Mouse (Mus musculus) CH12.LX (cell line): ENCODE results near the gene Rimkla. TPM values are rescaled to one million over a fixed set of nuclear protein-coding genes. Genes with fewer than 3 reads are reported as not detected.

ENCODE experiments used
- DNase-seq: peaks from one replicate; pipeline ENCODE4 v3.0.0-alpha.2; 2013; ENCODE audit errors: extremely low read depth
- H3K27ac ChIP-seq: 2 replicates; pipeline ENCODE4 v1.5.1; 2012; ENCODE audit warnings: low read depth, mild to moderate bottlenecking, control low read depth, moderate library complexity; ENCODE audit not compliant: insufficient read depth
- H3K27me3 ChIP-seq: replicated peaks from 2 replicates; pipeline ENCODE3; 2012; ENCODE audit warnings: inconsistent platforms
- H3K36me3 ChIP-seq, 2 experiments: replicated peaks in 1 of 2; 2 replicates each; pipeline versions ENCODE3 to v1.6.1; 2012; ENCODE audit warnings: inconsistent platforms in 1 of 2, low read length in 1 of 2, mild to moderate bottlenecking in 1 of 2, mixed read lengths in 1 of 2, moderate library complexity in 1 of 2; ENCODE audit not compliant: control insufficient read depth in 1 of 2, insufficient read depth in 1 of 2
- H3K4me1 ChIP-seq, 2 experiments: 2 replicates each; pipeline ENCODE4 v1.6.1; 2012; ENCODE audit warnings: inconsistent platforms in 1 of 2, moderate library complexity in 1 of 2; ENCODE audit not compliant: insufficient read depth in 2 of 2, control insufficient read depth in 1 of 2
- H3K4me2 ChIP-seq: 2 replicates; pipeline ENCODE4 v1.6.1; 2012; ENCODE audit warnings: low read depth, mild to moderate bottlenecking, control low read depth; ENCODE audit not compliant: poor library complexity, insufficient read depth, severe bottlenecking
- H3K4me3 ChIP-seq, 3 experiments: fragments of 150-350 bp in 1 of 3; sonication (generic) in 1 of 3; replicated peaks in 1 of 3; 2 replicates each; pipeline versions ENCODE3 to v1.5.1; 2011 to 2012; ENCODE audit warnings: low read depth in 2 of 3, low read length in 2 of 3, mild to moderate bottlenecking in 2 of 3, moderate library complexity in 2 of 3, control low read depth in 1 of 3, improper control_type of control experiment in 1 of 3, inconsistent platforms in 1 of 3, mixed read lengths in 1 of 3; ENCODE audit not compliant: poor library complexity in 1 of 3
- H3K79me2 ChIP-seq: replicated peaks from 2 replicates; pipeline ENCODE4 v1.6.1; 2012; ENCODE audit warnings: mild to moderate bottlenecking, moderate library complexity; ENCODE audit not compliant: control insufficient read depth, poor library complexity, insufficient read depth, severe bottlenecking; ENCODE audit errors: extremely low read depth
- H3K9ac ChIP-seq: 2 replicates; pipeline ENCODE4 v1.6.1; 2012; ENCODE audit warnings: low read depth, mild to moderate bottlenecking, control low read depth, moderate library complexity; ENCODE audit not compliant: insufficient read depth
- H3K9me3 ChIP-seq: replicated peaks from 2 replicates; pipeline ENCODE3; 2012; ENCODE audit warnings: low read length, inconsistent platforms, mixed read lengths
- BHLHE40 ChIP-seq: IDR thresholded peaks from 2 replicates; pipeline ENCODE4 v1.6.1; 2011; ENCODE audit warnings: mild to moderate bottlenecking, low read depth, low read length, improper control_type of control experiment
- CHD1 ChIP-seq: IDR thresholded peaks from 2 replicates; pipeline ENCODE4 v1.6.1; 2012; ENCODE audit warnings: low read depth, low read length, improper control_type of control experiment, inconsistent platforms
- CHD2 ChIP-seq: IDR thresholded peaks from 2 replicates; pipeline ENCODE4 v1.6.1; 2011; ENCODE audit warnings: low read length, improper control_type of control experiment
- CTCF ChIP-seq, 2 experiments: IDR thresholded peaks in 1 of 2; conservative IDR thresholded peaks in 1 of 2; 2 replicates each; pipeline ENCODE4 v1.5.1; 2011 to 2012; ENCODE audit warnings: low read depth in 2 of 2, low read length in 2 of 2, improper control_type of control experiment in 1 of 2, inconsistent platforms in 1 of 2, mild to moderate bottlenecking in 1 of 2, moderate library complexity in 1 of 2
- E2F4 ChIP-seq: IDR thresholded peaks from 2 replicates; pipeline ENCODE4 v1.6.1; 2011; ENCODE audit warnings: low read depth, low read length, improper control_type of control experiment; ENCODE audit not compliant: insufficient replicate concordance
- EP300 ChIP-seq: IDR thresholded peaks from 2 replicates; pipeline ENCODE4 v1.6.1; 2011; ENCODE audit warnings: low read length, improper control_type of control experiment
- ETS1 ChIP-seq: conservative IDR thresholded peaks from 2 replicates; pipeline ENCODE4 v1.6.1; 2012; ENCODE audit warnings: low read depth, mild to moderate bottlenecking, inconsistent platforms, low read length, improper control_type of control experiment, moderate library complexity
- GABPA ChIP-seq: IDR thresholded peaks from 2 replicates; pipeline ENCODE4 v1.6.1; 2012; ENCODE audit warnings: low read depth, low read length, improper control_type of control experiment, inconsistent platforms; ENCODE audit not compliant: insufficient replicate concordance
- HCFC1 ChIP-seq: IDR thresholded peaks from 2 replicates; pipeline ENCODE4 v1.6.1; 2012; ENCODE audit warnings: low read depth, mild to moderate bottlenecking, inconsistent platforms, low read length, improper control_type of control experiment
- IRF4 ChIP-seq: IDR thresholded peaks from 2 replicates; pipeline ENCODE4 v1.6.1; 2014; ENCODE audit warnings: low read depth, mild to moderate bottlenecking, inconsistent platforms, low read length, improper control_type of control experiment
- JUN ChIP-seq: IDR thresholded peaks from 2 replicates; pipeline ENCODE4 v1.6.1; 2011; ENCODE audit warnings: low read depth, mild to moderate bottlenecking, low read length, improper control_type of control experiment, moderate library complexity; ENCODE audit not compliant: insufficient read depth
- JUND ChIP-seq: conservative IDR thresholded peaks from 2 replicates; pipeline ENCODE4 v1.6.1; 2011; ENCODE audit warnings: low read depth, low read length, improper control_type of control experiment
- MAFK ChIP-seq: IDR thresholded peaks from 2 replicates; pipeline ENCODE4 v1.6.1; 2011; ENCODE audit warnings: low read length, improper control_type of control experiment; ENCODE audit not compliant: insufficient replicate concordance
- MAX ChIP-seq: IDR thresholded peaks from 2 replicates; pipeline ENCODE4 v1.6.1; 2011; ENCODE audit warnings: low read length, improper control_type of control experiment
- MAZ ChIP-seq: IDR thresholded peaks from 2 replicates; pipeline ENCODE4 v1.6.1; 2012; ENCODE audit warnings: low read depth, mild to moderate bottlenecking, inconsistent platforms, low read length, improper control_type of control experiment, moderate library complexity
- MEF2A ChIP-seq: IDR thresholded peaks from 2 replicates; pipeline ENCODE4 v1.6.1; 2014; ENCODE audit warnings: low read depth, mild to moderate bottlenecking, inconsistent platforms, low read length, improper control_type of control experiment, borderline replicate concordance
- MXI1 ChIP-seq: IDR thresholded peaks from 2 replicates; pipeline ENCODE4 v1.6.1; 2011; ENCODE audit warnings: mild to moderate bottlenecking, low read depth, low read length, improper control_type of control experiment
- MYC ChIP-seq: IDR thresholded peaks from 2 replicates; pipeline ENCODE4 v1.6.1; 2011; ENCODE audit warnings: low read depth, mild to moderate bottlenecking, improper control_type of control experiment, low read length
- NELFE ChIP-seq: IDR thresholded peaks from 2 replicates; pipeline ENCODE4 v1.6.1; 2011; ENCODE audit warnings: low read depth, low read length, improper control_type of control experiment
- PAX5 ChIP-seq: IDR thresholded peaks from 2 replicates; pipeline ENCODE4 v1.6.1; 2012; ENCODE audit warnings: low read length, inconsistent platforms, mixed read lengths
- POLR2A ChIP-seq: IDR thresholded peaks from 2 replicates; pipeline ENCODE4 v1.6.1; 2011; ENCODE audit warnings: low read depth, mild to moderate bottlenecking, improper control_type of control experiment, low read length
- POLR2AphosphoS2 ChIP-seq: IDR thresholded peaks from 2 replicates; pipeline ENCODE4 v1.6.1; 2011; ENCODE audit warnings: low read depth, low read length, improper control_type of control experiment
- RAD21 ChIP-seq: IDR thresholded peaks from 2 replicates; pipeline ENCODE4 v1.6.1; 2011; ENCODE audit warnings: low read depth, mild to moderate bottlenecking, low read length, improper control_type of control experiment, moderate library complexity
- RCOR1 ChIP-seq: conservative IDR thresholded peaks from 2 replicates; pipeline ENCODE4 v1.6.1; 2012; ENCODE audit warnings: low read depth, mild to moderate bottlenecking, inconsistent platforms, low read length, improper control_type of control experiment
- SMC3 ChIP-seq: IDR thresholded peaks from 2 replicates; pipeline ENCODE4 v1.6.1; 2011; ENCODE audit warnings: low read depth, low read length, improper control_type of control experiment
- TBP ChIP-seq: conservative IDR thresholded peaks from 2 replicates; pipeline ENCODE4 v1.6.1; 2011; ENCODE audit warnings: low read depth, low read length, improper control_type of control experiment
- TCF12 ChIP-seq: IDR thresholded peaks from 2 replicates; pipeline ENCODE4 v1.6.1; 2014; ENCODE audit warnings: low read depth, mild to moderate bottlenecking, inconsistent platforms, low read length, improper control_type of control experiment
- UBTF ChIP-seq: IDR thresholded peaks from 2 replicates; pipeline ENCODE4 v1.6.1; 2012; ENCODE audit warnings: low read depth, mild to moderate bottlenecking, inconsistent platforms, low read length, improper control_type of control experiment, moderate library complexity
- USF1 ChIP-seq: IDR thresholded peaks from 2 replicates; pipeline ENCODE4 v1.6.1; 2014; ENCODE audit warnings: low read depth, mild to moderate bottlenecking, inconsistent platforms, low read length, improper control_type of control experiment
- USF2 ChIP-seq: conservative IDR thresholded peaks from 2 replicates; pipeline ENCODE4 v1.6.1; 2011; ENCODE audit warnings: low read depth, low read length, improper control_type of control experiment
- ZC3H11A ChIP-seq: IDR thresholded peaks from 2 replicates; pipeline ENCODE4 v1.6.1; 2012; ENCODE audit warnings: low read depth, mild to moderate bottlenecking, inconsistent platforms, low read length, improper control_type of control experiment
- ZNF384 ChIP-seq: IDR thresholded peaks from 2 replicates; pipeline ENCODE4 v1.6.1; 2012; ENCODE audit warnings: low read depth, low read length, improper control_type of control experiment, inconsistent platforms
- dilution Hi-C: fragments of 300-500 bp; cut with MboI; formaldehyde crosslinking; loops from 2 replicates; pipeline ENCODE4 v1.14.3; 2020; ENCODE audit warnings: low sequenced_read_pairs; ENCODE audit not compliant: extremely low pct_unique_long_range_greater_than_20kb, extremely low pct_ligation_motif_present
- in situ Hi-C: fragments of 300-500 bp; cut with MboI; formaldehyde crosslinking; loops from 3 replicates; pipeline ENCODE4 v1.14.3; 2019; ENCODE audit warnings: low sequenced_read_pairs, low pct_ligation_motif_present, low pct_unique_long_range_greater_than_20kb, mixed read lengths
- polyA plus RNA-seq: library from polyadenylated mRNA; unstranded; fragments of >175 nt; gene quantifications from 2 replicates; pipeline ENCODE4 v1.2.1, GENCODE M21; 2012; ENCODE audit warnings: low read depth; ENCODE audit not compliant: insufficient read length
- total RNA-seq, 2 experiments: library from RNA; depleted of rRNA; stranded (reverse); fragments of 300-350 nt in 1 of 2; fragments of >200 nt in 1 of 2; gene quantifications; 2 replicates each; pipeline ENCODE4 v1.2.3; 2012 to 2014

Gene Rimkla
- total and polyA plus RNA-seq, 3 experiments: 0.48 to 0.84 (median 0.59) TPM

- TF ChIP-seq CHD2: no peak
- no peak for TF ChIP-seq SMC3
- no peak for TF ChIP-seq EP300
- TF ChIP-seq TCF12: no peak
- no peak for TF ChIP-seq GABPA
- TF ChIP-seq USF2: no peak
- no peak for TF ChIP-seq E2F4
- TF ChIP-seq RAD21: no peak
- TF ChIP-seq MXI1: no peak
These were observed 54.5 kb downstream of the Rimkla start for GRCm38 (mm10) chr4:119437936-119438335.

GRCm38 (mm10) chr4:119430678-119431077, 61.8 kb downstream of the Rimkla start:
- H3K4me2 ChIP-seq: peak overlapping the region; percentile 51
- H3K4me1 ChIP-seq: peaks cover 5 to 11% of the 10 kb centered on the region in 2 experiments
- H3K9me3 ChIP-seq: peaks cover 2% of the 10 kb centered on the region
- peak overlapping the region; percentile 32; the same call in 1 of the 2 replicates for H3K9ac ChIP-seq
- no peak overlapping the region for H3K27ac ChIP-seq
- DNase-seq: peak; percentile 69
- peak overlapping the region in 1 of 3 experiments; percentile 20 for H3K4me3 ChIP-seq
- no peaks in the 10 kb centered on the region for H3K27me3 ChIP-seq
- no peaks in the 10 kb centered on the region for H3K79me2 ChIP-seq
- dilution Hi-C loops (no loop called here), in situ Hi-C loops (loop anchor here (10.0 kb wide), 1 partner anchor 104 kb away; the partner anchor contains the start of genes Foxj3 and Frg2f1)
- H3K36me3 ChIP-seq: no peaks in the 10 kb centered on the region
- TF ChIP-seq BHLHE40 (peak; percentile 83), TCF12 (no peak), MAZ (no peak), IRF4 (peak; percentile 66; the same call in 1 of the 2 replicates), ZC3H11A (no peak), MAX (no peak), UBTF (no peak), HCFC1 (no peak), USF2 (no peak), MEF2A (no peak), ETS1 (no peak), MXI1 (no peak), CHD2 (no peak), CHD1 (no peak), JUND (0 out of 2 replicates have a peak, but pooled peaks have one; percentile 20), MYC (peak; percentile 72; the same call in 1 of the 2 replicates), MAFK (no peak), GABPA (no peak), POLR2A (no peak), POLR2AphosphoS2 (no peak), E2F4 (no peak), PAX5 (no peak), ZNF384 (peak; percentile 78), NELFE (0 out of 2 replicates have a peak, but pooled peaks have one; percentile 22), RAD21 (peak; percentile 70), USF1 (no peak), TBP (no peak), JUN (no peak), RCOR1 (no peak), CTCF (conservative IDR thresholded peaks at IDR 0.05 in 1 of 2, IDR thresholded peaks at IDR 0.05 in 1 of 2; ENCODE audit: low read depth in 2 of 2, low read length in 2 of 2) (peak; percentile 42 to 88; a peak in 3 of 4 replicates)

More at GRCm38 (mm10) chr4:119437936-119438335, 54.5 kb downstream of the Rimkla start:
- Histone ChIP-seq H3K27ac (no peak overlapping the region), H3K4me1 (peaks cover 6 to 18% of the 10 kb centered on the region in 2 experiments), H3K9me3 (peaks cover 25% of the 10 kb centered on the region), H3K4me2 (no peak overlapping the region), H3K79me2 (no peaks in the 10 kb centered on the region), H3K36me3 (peaks cover 3 to 20% of the 10 kb centered on the region in 2 experiments), H3K27me3 (no peaks in the 10 kb centered on the region), H3K9ac (no peak overlapping the region), H3K4me3 (no peak overlapping the region)
- DNase-seq: no peak
- dilution Hi-C loops (no loop called here), in situ Hi-C loops (loop anchor here (10.0 kb wide), 1 partner anchor 97 kb away; the partner anchor contains the start of genes Foxj3 and Frg2f1)
